Mouse (Mus musculus) CH12F3 (cell line): ENCODE measurements around the gene Rcan2.
"Not testable (repeated sequence)": the region's sequence is repeated elsewhere in the genome, so short reads cannot be mapped to it uniquely, and the experiment has no call there.

ENCODE experiments used
- in situ Hi-C: fragments of 300-500 bp; cut with MboI; formaldehyde crosslinking; loops from 2 replicates; pipeline ENCODE4 v1.14.3; 2020; ENCODE audit warnings: low sequenced_read_pairs

Rcan2 gene

GRCm38 (mm10) chr17:43824781-43825410 is 23.7 kb downstream of the Rcan2 start:
- in situ Hi-C loops = no loop called here

DNA sequence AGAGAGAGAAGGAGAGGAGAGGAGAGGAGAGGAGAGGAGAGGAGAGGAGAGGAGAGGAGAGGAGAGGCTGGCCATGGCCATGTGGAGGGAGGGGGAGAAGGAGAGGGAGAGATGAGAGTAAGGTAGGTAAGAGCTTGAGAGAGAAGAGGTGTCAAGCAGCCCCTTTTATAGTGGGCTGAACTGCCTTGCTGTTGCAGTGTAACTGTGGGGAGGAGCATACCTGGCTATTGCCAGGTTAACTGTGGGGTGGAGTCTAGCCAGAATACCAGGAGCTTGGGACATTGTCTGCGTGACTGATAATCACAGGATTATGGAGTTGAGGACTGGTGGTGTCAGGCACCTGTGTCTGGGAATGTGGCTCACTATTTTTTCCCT is 24.2 kb downstream of the Rcan2 start:
- in situ Hi-C loops = not testable (repeated sequence)

- in situ Hi-C loops = no loop called here
Observed at GRCm38 (mm10) chr17:43827261-43827660, 26.1 kb downstream of the Rcan2 start.

GRCm38 (mm10) chr17:43832401-43833124 is 31.4 kb downstream of the Rcan2 start:
- in situ Hi-C loops = no loop called here

DNA sequence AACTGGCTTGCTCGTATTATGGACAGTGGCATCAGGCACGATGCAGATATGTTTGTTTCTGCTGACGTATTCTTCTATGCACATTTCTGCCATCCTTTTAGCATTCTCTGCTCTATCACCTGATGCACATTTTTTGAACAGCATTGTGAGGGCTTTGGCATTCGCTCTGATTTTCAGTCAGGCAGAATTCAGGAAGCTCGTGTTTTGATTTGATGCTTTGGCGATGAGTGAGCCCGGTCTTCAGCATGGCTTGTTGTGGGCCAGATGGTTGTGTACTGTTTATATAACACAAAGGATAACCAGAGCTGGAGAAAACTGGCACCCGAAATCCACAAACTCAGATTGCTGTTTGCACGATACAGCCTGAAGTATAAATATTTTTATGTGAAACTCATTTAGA is 39.1 kb downstream of the Rcan2 start:
- in situ Hi-C loops = no loop called here

- in situ Hi-C loops = no loop called here
Observed at GRCm38 (mm10) chr17:43846714-43847113, 45.6 kb downstream of the Rcan2 start.

DNA sequence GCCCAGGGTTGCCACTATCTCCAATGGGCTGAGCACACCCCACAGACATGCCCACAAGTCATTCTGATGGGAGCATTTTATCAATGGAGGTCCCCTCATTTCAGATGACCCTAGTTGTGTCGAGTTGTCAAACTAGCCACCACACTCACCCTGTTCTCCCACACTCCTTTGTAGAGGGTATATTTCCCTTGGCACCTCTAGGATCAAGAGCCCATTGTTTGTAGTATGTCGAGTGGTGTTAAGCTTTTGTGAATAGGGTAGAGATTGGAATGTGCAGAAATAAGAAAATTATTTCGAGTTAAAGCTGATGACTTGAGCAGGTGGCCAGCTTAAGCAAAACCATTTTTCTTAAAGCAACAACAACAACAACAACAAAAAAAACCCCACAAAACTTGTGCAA is 47.8 kb downstream of the Rcan2 start:
- in situ Hi-C loops = no loop called here

DNA sequence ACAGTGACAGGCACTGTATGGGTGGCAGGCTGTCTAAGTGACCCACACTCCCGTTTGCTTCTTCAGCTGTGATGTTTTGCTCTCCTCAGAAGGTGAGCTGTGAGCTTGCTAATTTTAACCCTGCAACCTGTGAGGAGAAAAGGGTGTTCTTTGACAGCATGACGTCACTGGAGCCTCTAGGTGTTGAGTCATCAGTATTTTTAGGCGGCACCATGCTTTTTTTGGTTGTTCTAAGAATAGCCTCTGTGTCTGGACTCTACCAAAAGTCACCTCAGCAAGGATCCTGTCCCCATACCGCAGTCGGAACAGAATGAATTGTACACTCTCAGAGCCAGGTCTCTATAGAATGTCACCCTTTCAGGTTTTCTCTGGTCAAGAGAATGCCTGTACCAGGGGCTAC is 54.0 kb downstream of the Rcan2 start:
- in situ Hi-C loops = no loop called here

GRCm38 (mm10) chr17:43856081-43856480 is 54.9 kb downstream of the Rcan2 start:
- in situ Hi-C loops = no loop called here

DNA sequence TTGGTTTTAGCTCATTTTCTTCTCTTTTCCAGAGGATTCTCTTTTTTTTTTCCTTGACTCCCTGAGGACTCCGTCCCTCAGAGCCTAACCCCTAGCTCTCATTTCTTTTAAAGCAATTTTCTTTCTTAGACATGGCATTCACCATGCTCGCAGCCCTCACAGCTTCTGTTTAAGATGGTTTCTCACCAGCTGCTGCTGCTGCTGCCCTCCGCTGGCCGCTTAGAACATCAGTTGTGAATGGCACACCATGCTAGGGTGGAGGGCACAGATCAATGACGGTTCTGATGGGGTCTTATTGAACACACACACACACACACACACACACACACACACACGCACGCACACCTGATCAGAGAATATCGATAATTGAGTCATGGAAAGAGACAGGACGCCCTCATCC is 67.7 kb downstream of the Rcan2 start:
- in situ Hi-C loops = no loop called here

- in situ Hi-C loops = no loop called here
Observed at GRCm38 (mm10) chr17:43869677-43870076, 68.5 kb downstream of the Rcan2 start.

DNA sequence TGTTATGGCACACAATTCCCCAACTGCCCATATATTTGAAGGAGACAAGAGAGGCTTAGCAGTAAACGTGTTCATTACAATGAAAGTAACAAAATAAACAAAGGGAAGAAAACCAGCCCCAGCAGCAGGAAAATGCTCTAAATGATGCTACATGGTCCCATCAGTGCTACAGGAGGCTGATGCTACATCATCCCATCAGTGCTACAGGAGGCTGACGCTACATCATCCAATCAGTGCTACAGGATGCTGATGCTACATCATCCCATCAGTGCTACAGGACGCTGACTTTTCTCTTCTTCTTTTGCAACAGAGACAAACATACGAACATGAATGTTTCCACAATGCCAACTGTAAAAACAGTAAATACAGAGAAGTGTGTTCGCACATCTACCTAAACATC is 73.3 kb downstream of the Rcan2 start:
- in situ Hi-C loops = no loop called here

GRCm38 (mm10) chr17:43877425-43877824 is 76.3 kb downstream of the Rcan2 start:
- in situ Hi-C loops = no loop called here

DNA sequence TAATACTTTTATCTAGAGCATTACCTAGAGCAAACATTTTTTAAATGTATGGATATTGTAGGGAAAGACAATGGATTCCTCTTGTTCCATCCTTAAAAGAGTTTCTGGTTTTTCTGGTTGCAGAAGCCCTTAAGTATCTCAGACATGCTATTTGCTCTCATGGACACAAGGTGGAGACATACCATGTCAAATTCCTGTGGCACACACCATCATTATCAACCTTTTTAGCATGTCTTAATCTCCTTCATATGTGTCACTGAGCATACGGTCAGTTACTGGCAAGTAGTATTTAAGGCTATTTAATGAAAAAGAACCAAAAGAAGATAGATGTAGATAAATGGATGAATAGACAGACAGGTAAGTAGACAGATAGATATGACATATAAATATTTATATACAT is 81.9 kb downstream of the Rcan2 start:
- in situ Hi-C loops = no loop called here

- in situ Hi-C loops = no loop called here
Observed at GRCm38 (mm10) chr17:43886262-43886661, 85.1 kb downstream of the Rcan2 start.

GRCm38 (mm10) chr17:43887931-43888330 is 86.8 kb downstream of the Rcan2 start:
- in situ Hi-C loops = no loop called here

GRCm38 (mm10) chr17:43897346-43897745 is 96.2 kb downstream of the Rcan2 start:
- in situ Hi-C loops = no loop called here

DNA sequence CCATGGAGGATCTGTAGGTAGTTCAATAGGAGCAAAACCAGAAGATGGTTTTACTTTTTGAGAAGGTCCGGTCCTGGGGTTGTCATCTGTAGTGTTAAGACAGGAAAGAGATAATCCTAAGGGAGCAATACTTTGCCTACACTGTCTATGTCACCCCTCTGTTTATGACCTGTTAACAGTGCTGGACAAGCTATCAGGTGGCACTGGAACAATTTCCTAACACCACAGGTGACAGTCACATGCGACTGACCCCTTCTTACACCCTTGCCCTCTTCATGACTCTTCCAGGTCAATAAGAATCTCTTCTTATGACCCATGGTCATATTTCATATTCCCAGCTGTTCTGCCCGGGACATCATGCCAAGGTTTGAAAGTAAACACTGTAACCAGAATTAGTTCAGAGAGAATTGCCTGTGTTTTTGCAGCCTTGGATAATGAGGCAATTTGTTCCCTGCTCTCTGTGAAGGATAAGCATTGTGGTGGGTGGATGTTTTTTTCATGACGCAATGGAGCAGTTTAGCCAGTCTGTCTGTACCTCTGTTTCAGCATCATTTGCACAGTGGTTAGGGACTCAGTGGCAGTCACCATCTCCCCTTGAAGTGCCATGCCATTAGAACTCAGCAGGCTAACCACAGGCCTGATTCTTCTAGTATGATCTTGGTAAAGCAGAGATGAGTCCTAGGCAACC is 98.4 kb downstream of the Rcan2 start:
- in situ Hi-C loops = no loop called here

GRCm38 (mm10) chr17:43900133-43900532 is 99.0 kb downstream of the Rcan2 start:
- in situ Hi-C loops = no loop called here

- in situ Hi-C loops = no loop called here
Observed at GRCm38 (mm10) chr17:43901474-43901873, 100.3 kb downstream of the Rcan2 start.

- in situ Hi-C loops = no loop called here
Observed at GRCm38 (mm10) chr17:43903807-43904771, 102.9 kb downstream of the Rcan2 start.
